Mouse (Mus musculus): ENCODE results near the gene Nudt5.

GRCm38 (mm10) chr2:5894296-5894695 lies 49.5 kb downstream of the Nudt5 start:
- TF ChIP-seq CTCF (IDR thresholded peaks at IDR 0.05; ENCODE audit: low read depth, low read length) (no peak), POLR2AphosphoS5 (IDR thresholded peaks at IDR 0.05; ENCODE audit: insufficient replicate concordance, low read depth, low read length) (no peak)

All from G1E (cell line).